Mouse (Mus musculus): ENCODE measurements around the gene Trim50.

GRCm38 (mm10) chr5:135376341-135376740 is 23.2 kb downstream of the Trim50 start:
- TF ChIP-seq CTCF (IDR thresholded peaks at IDR 0.05; ENCODE audit: low read depth) (no peak), EP300 (optimal IDR thresholded peaks at IDR 0.05) (no peak)

All from stomach, postnatal 0 days (tissue).